Mouse (Mus musculus) layer of hippocampus, adult 9-11 months (tissue): ENCODE data around the gene Elane.

ENCODE experiments used
- DNase-seq: peaks from one replicate; pipeline ENCODE4 v3.0.0; 2022

The Elane gene

GRCm38 (mm10) chr10:79858416-79859074, 27.5 kb upstream of the Elane start:
- DNase-seq, result peak; percentile 85

GRCm38 (mm10) chr10:79859116-79859515, 26.9 kb upstream of the Elane start:
- no peak for DNase-seq

GRCm38 (mm10) chr10:79860079-79860911, 25.8 kb upstream of the Elane start:
- DNase-seq, result no peak

GRCm38 (mm10) chr10:79861230-79862048, 24.6 kb upstream of the Elane start:
- DNase-seq, result no peak

- no peak for DNase-seq
These were observed 23.8 kb upstream of the Elane start for GRCm38 (mm10) chr10:79862049-79862788.

- no peak for DNase-seq
These were observed 23.1 kb upstream of the Elane start for GRCm38 (mm10) chr10:79862925-79863324.

GRCm38 (mm10) chr10:79864351-79865188, 21.5 kb upstream of the Elane start:
- no peak for DNase-seq

- DNase-seq, result no peak
These were observed 20.9 kb upstream of the Elane start for GRCm38 (mm10) chr10:79865189-79865601.

- no peak for DNase-seq
These were observed 20.2 kb upstream of the Elane start for GRCm38 (mm10) chr10:79865801-79866295.

GRCm38 (mm10) chr10:79866601-79867000, 19.4 kb upstream of the Elane start:
- no peak for DNase-seq

- no peak for DNase-seq
These were observed 14.2 kb upstream of the Elane start for GRCm38 (mm10) chr10:79871845-79872244.

- DNase-seq, result no peak
These were observed 13.2 kb upstream of the Elane start for GRCm38 (mm10) chr10:79872862-79873261.

GRCm38 (mm10) chr10:79873313-79873712, 12.7 kb upstream of the Elane start:
- no peak for DNase-seq

- no peak for DNase-seq
These were observed 12.2 kb upstream of the Elane start for GRCm38 (mm10) chr10:79873715-79874289.

- no peak for DNase-seq
These were observed 11.7 kb upstream of the Elane start, which contains the start of the genes Prtn3 and Plppr3 for GRCm38 (mm10) chr10:79874290-79874862. Gene Prtn3, plus strand, starts transcription at chr10:79874476. Gene Plppr3, minus strand, starts transcription at chr10:79874634.

GRCm38 (mm10) chr10:79877174-79877573, 8.9 kb upstream of the Elane start:
- DNase-seq, result no peak

- no peak for DNase-seq
These were observed 8.3 kb upstream of the Elane start for GRCm38 (mm10) chr10:79877757-79878156.

GRCm38 (mm10) chr10:79879527-79879926, 6.5 kb upstream of the Elane start:
- DNase-seq, result no peak

GRCm38 (mm10) chr10:79880721-79881120, 5.3 kb upstream of the Elane start:
- no peak for DNase-seq

GRCm38 (mm10) chr10:79881981-79882380, 4.1 kb upstream of the Elane start:
- no peak for DNase-seq
